Mouse (Mus musculus) heart, adult 2 months (tissue): ENCODE results near the gene Sidt2.

Experiments used
- CTCF ChIP-seq: fragments of 200-600 bp; IDR thresholded peaks from 2 replicates; pipeline ENCODE4 v1.8.1; 2022; ENCODE audit warnings: antibody characterized with exemption, mild to moderate bottlenecking, moderate library complexity
- POLR2A ChIP-seq: fragments of 200-500 bp; IDR thresholded peaks from 2 replicates; pipeline ENCODE4 v1.6.1; 2011; ENCODE audit warnings: mild to moderate bottlenecking, low read depth, low read length, control low read depth; ENCODE audit not compliant: insufficient read depth

DNA sequence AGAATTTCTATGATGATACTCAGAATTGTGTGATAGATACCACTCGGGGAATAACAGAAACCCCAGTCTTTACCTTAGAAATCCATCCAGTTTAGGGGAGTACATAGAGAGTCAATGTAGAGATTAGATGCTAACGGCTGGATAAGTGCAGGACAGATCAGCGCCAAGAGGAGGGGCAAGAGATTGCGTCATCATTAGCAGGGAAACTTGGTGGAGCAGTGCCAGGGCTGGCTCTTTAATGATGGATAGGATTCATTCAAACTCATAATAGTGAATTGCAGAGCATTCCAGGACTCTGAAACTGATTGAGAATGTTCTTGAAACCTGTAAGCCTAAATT lies 30.1 kb upstream of the Sidt2 start:
- TF ChIP-seq CTCF (no peak), POLR2A (no peak)
